Mouse (Mus musculus): ENCODE results near the gene Ndufa11.

GRCm38 (mm10) chr17:56759261-56759660 is 41.7 kb downstream of the Ndufa11 start:
- TF ChIP-seq TAL1 (IDR thresholded peaks at IDR 0.05; ENCODE audit: low read length), result no peak
- TF ChIP-seq GATA1 (IDR thresholded peaks at IDR 0.05; ENCODE audit: low read length), result no peak

All from erythroblast, embryonic 14.5 days (primary cell).